Comparison of ENCODE assay signal across 17 mouse cellular contexts in genomic region chr10:126748696-126749466, GRCm38 (mm10).
DNase-seq lines count a peak whose midpoint lies in the region; ATAC-seq and TF ChIP-seq lines count a peak whose summit lies in the region.
"Had no signal": no experiment of that assay in that cellular context is flagged by ENCODE, and none has a peak within 500 bp of the region (broad histone marks: within the 10 kb centered on the region; RNA-seq: fewer than 3 reads in every experiment).

No protein-coding gene starts in this region.

- no peak overlapping the region for H3K27ac ChIP-seq in forebrain, embryonic 13.5 days
- H3K27ac ChIP-seq in forebrain, embryonic 11.5 days (ENCODE audit: low read depth, low read length): no peak overlapping the region
- no peak overlapping the region for H3K27ac ChIP-seq in lung, postnatal 0 days (ENCODE audit: low read length)
- peak overlapping the region; percentile 25; the same call in 1 of the 2 replicates for H3K27ac ChIP-seq in midbrain, embryonic 13.5 days
- no peak overlapping the region for H3K27ac ChIP-seq in neural tube, embryonic 15.5 days (replicated peaks)
- H3K27ac ChIP-seq: embryonic facial prominence, embryonic 13.5 days; liver, embryonic 14.5 days had no signal

- ATAC-seq in forebrain, embryonic 13.5 days: no peak
- no peak; the same call in 1 of the 2 replicates for ATAC-seq in forebrain, embryonic 11.5 days (replicated peaks; ENCODE audit: low FRiP score)
- ATAC-seq in lung, postnatal 0 days: peak; percentile 38; the same call in 1 of the 2 replicates
- ATAC-seq in midbrain, embryonic 13.5 days: 0 out of 2 replicates have a peak, but pooled peaks have one; percentile 40
- ATAC-seq in neural tube, embryonic 15.5 days (ENCODE audit: low FRiP score): 0 out of 2 replicates have a peak, but pooled peaks have one; percentile 50
- no peak for ATAC-seq in erythroid progenitor cell, adult 5-6 weeks (replicated peaks; ENCODE audit: low FRiP score, poor library complexity, severe bottlenecking)
- ATAC-seq: activated CD4-positive, CD25-positive, alpha-beta regulatory T cell, adult 4 months; forebrain, embryonic 14.5 days; inflammation-experienced regulatory T-cells, adult 6 months had no signal

- no peaks in the 10 kb centered on the region for H3K36me3 ChIP-seq in forebrain, embryonic 13.5 days (ENCODE audit: poor library complexity, severe bottlenecking)
- H3K36me3 ChIP-seq in forebrain, embryonic 11.5 days (ENCODE audit: control insufficient read depth, insufficient read depth, low read length): no peaks in the 10 kb centered on the region
- no peaks in the 10 kb centered on the region for H3K36me3 ChIP-seq in lung, postnatal 0 days (ENCODE audit: insufficient read depth, low read length)
- H3K36me3 ChIP-seq in midbrain, embryonic 13.5 days: no peaks in the 10 kb centered on the region
- no peaks in the 10 kb centered on the region for H3K36me3 ChIP-seq in neural tube, embryonic 15.5 days
- H3K36me3 ChIP-seq: embryonic facial prominence, embryonic 13.5 days had no signal

- no peak for DNase-seq in forebrain, embryonic 11.5 days (ENCODE audit: low spot score)
- no peak for DNase-seq in lung, postnatal 0 days (ENCODE audit: low spot score)
- no peak for DNase-seq in lung, adult 18-20 months
- no peak for DNase-seq in gastrocnemius, postnatal 36 days
- DNase-seq: cerebellum, postnatal 25 days; gastrocnemius, postnatal 10 days; heart, postnatal 10 days; thymus, adult 18-20 months had no signal

- TF ChIP-seq EP300 in lung, postnatal 0 days (IDR thresholded peaks at IDR 0.05): peak; percentile 13; the same call in 1 of the 2 replicates

- TF ChIP-seq CTCF in lung, postnatal 0 days (IDR thresholded peaks at IDR 0.05): no peak

- H3K27me3 ChIP-seq in forebrain, embryonic 13.5 days: no peaks in the 10 kb centered on the region
- H3K27me3 ChIP-seq in forebrain, embryonic 11.5 days (ENCODE audit: control insufficient read depth, insufficient read depth, low read length): no peaks in the 10 kb centered on the region
- no peaks in the 10 kb centered on the region for H3K27me3 ChIP-seq in lung, postnatal 0 days (replicated peaks; ENCODE audit: insufficient read depth, low read length)
- H3K27me3 ChIP-seq in midbrain, embryonic 13.5 days: no peaks in the 10 kb centered on the region
- no peaks in the 10 kb centered on the region for H3K27me3 ChIP-seq in neural tube, embryonic 15.5 days (replicated peaks)
- H3K27me3 ChIP-seq: embryonic facial prominence, embryonic 13.5 days had no signal

- intact Hi-C loops in gastrocnemius, postnatal 36 days (cut with DNase I): no loop called here

- peaks cover 16% of the 10 kb centered on the region for H3K4me1 ChIP-seq in forebrain, embryonic 13.5 days
- no peaks in the 10 kb centered on the region for H3K4me1 ChIP-seq in forebrain, embryonic 11.5 days (replicated peaks; ENCODE audit: control insufficient read depth, insufficient read depth, low read length)
- H3K4me1 ChIP-seq in lung, postnatal 0 days (ENCODE audit: insufficient read depth, low read depth, low read length): no peaks in the 10 kb centered on the region
- peaks cover 15% of the 10 kb centered on the region for H3K4me1 ChIP-seq in midbrain, embryonic 13.5 days (replicated peaks)
- H3K4me1 ChIP-seq in neural tube, embryonic 15.5 days: peaks cover 14% of the 10 kb centered on the region
- H3K4me1 ChIP-seq: embryonic facial prominence, embryonic 13.5 days had no signal

- no peak overlapping the region for H3K4me3 ChIP-seq in forebrain, embryonic 13.5 days
- H3K4me3 ChIP-seq in forebrain, embryonic 11.5 days (ENCODE audit: low read depth, low read length): no peak overlapping the region
- H3K4me3 ChIP-seq in lung, postnatal 0 days (ENCODE audit: low read depth, low read length): no peak overlapping the region
- H3K4me3 ChIP-seq in midbrain, embryonic 13.5 days (replicated peaks): no peak overlapping the region
- no peak overlapping the region for H3K4me3 ChIP-seq in neural tube, embryonic 15.5 days (replicated peaks)
- H3K4me3 ChIP-seq: embryonic facial prominence, embryonic 13.5 days had no signal

- no peak overlapping the region for H3K9ac ChIP-seq in forebrain, embryonic 13.5 days
- H3K9ac ChIP-seq in forebrain, embryonic 11.5 days (ENCODE audit: low read length): no peak overlapping the region
- H3K9ac ChIP-seq in lung, postnatal 0 days (replicated peaks; ENCODE audit: low read depth): no peak overlapping the region
- H3K9ac ChIP-seq in midbrain, embryonic 13.5 days (replicated peaks): no peak overlapping the region
- no peak overlapping the region for H3K9ac ChIP-seq in neural tube, embryonic 15.5 days (replicated peaks)
- H3K9ac ChIP-seq: embryonic facial prominence, embryonic 13.5 days; liver, embryonic 14.5 days had no signal

- 52% methylated on average over 17 of the region's 17 CpGs for WGBS in forebrain, embryonic 13.5 days
- WGBS in forebrain, embryonic 11.5 days: 69% methylated on average over 17 of the region's 17 CpGs
- 55% methylated on average over 17 of the region's 17 CpGs for WGBS in lung, postnatal 0 days
- 55% methylated on average over 17 of the region's 17 CpGs for WGBS in midbrain, embryonic 13.5 days
- WGBS in neural tube, embryonic 15.5 days: 15% methylated on average over 17 of the region's 17 CpGs

- H3K9me3 ChIP-seq in forebrain, embryonic 13.5 days (replicated peaks): no peaks in the 10 kb centered on the region
- no peaks in the 10 kb centered on the region for H3K9me3 ChIP-seq in forebrain, embryonic 11.5 days (ENCODE audit: control insufficient read depth, low read length)
- no peaks in the 10 kb centered on the region for H3K9me3 ChIP-seq in lung, postnatal 0 days (ENCODE audit: low read length)
- no peaks in the 10 kb centered on the region for H3K9me3 ChIP-seq in midbrain, embryonic 13.5 days
- no peaks in the 10 kb centered on the region for H3K9me3 ChIP-seq in neural tube, embryonic 15.5 days (replicated peaks)
- H3K9me3 ChIP-seq: embryonic facial prominence, embryonic 13.5 days had no signal

- peak overlapping the region; percentile 4; the same call in 1 of the 2 replicates for H3K4me2 ChIP-seq in forebrain, embryonic 13.5 days
- H3K4me2 ChIP-seq in forebrain, embryonic 11.5 days (ENCODE audit: low read depth, low read length, severe bottlenecking): no peak overlapping the region
- H3K4me2 ChIP-seq in lung, postnatal 0 days (replicated peaks; ENCODE audit: low read depth, low read length): no peak overlapping the region
- no peak overlapping the region for H3K4me2 ChIP-seq in midbrain, embryonic 13.5 days (replicated peaks)
- H3K4me2 ChIP-seq in neural tube, embryonic 15.5 days: peak overlapping the region; percentile 7; the same call in 1 of the 2 replicates
- H3K4me2 ChIP-seq: embryonic facial prominence, embryonic 13.5 days had no signal

Comparison
In these comparisons a context has a peak if more than half of its experiments do, and no peak if none do; other contexts are left out.
1. H3K4me2 ChIP-seq: peak in forebrain, embryonic 13.5 days (single experiment) and neural tube, embryonic 15.5 days (single experiment); none in forebrain, embryonic 11.5 days (single experiment), lung, postnatal 0 days (single experiment) and midbrain, embryonic 13.5 days (single experiment).
2. ATAC-seq: peak in lung, postnatal 0 days (single experiment), midbrain, embryonic 13.5 days (single experiment) and neural tube, embryonic 15.5 days (single experiment); none in forebrain, embryonic 13.5 days (single experiment), forebrain, embryonic 11.5 days (single experiment) and erythroid progenitor cell, adult 5-6 weeks (single experiment).